Mouse (Mus musculus): ENCODE measurements around the gene Olfr54. TPM values are rescaled to one million over a fixed set of nuclear protein-coding genes. Genes with fewer than 3 reads are reported as not detected.

Gene Olfr54
- not detected for polyA plus RNA-seq (2014; fragmentation: Illumina TruSeq; extraction: RNeasy Lipid Tissue Mini Kit (QIAGEN cat#74804); ENCODE audit: low read depth, low replicate concordance)

DNA sequence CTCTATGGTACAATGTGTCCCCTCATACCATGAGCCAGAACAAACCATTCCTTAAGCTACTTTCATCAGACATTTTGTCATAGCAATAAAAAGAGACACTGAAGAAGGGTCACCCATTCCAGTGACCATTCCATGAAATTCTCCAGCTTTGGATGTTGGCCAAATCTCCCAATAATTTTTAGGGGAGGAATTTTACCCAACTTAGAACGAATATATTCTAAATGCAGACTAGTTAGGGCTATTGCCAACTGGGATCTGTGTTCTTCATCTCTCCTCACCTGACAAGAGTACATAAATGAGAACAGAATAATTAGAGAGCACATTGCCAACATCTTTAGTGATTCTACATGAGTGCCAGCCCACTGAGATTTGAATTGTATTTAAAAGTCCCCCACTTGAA lies at the start of gene Olfr54:
Olfr54 (plus strand) TSS at position 301 of the 400 bp plus-strand sequence.

DNA sequence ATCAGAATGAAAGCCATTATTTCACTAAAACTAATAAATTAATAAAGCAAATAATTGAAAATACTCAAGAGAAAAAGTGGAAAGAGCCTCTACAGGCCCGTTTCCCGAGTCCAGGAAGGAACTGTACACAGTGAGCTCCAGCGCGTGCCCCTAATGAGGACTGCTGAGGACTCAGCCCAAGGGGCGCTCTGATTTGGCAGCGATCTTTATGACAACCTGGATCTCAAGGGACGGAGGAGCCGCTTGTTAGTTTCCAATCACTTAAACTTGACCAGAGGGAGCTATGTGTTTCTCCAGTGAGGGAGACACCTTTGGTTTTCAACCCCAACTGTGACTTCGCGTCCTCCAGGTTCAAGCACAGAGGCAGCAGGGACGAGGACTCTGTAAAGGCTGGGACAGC lies 47.8 kb upstream of the Olfr54 start, which contains the start of gene Olfr1378:
Olfr1378 (plus strand) TSS at position 301 of the 400 bp plus-strand sequence.

DNA sequence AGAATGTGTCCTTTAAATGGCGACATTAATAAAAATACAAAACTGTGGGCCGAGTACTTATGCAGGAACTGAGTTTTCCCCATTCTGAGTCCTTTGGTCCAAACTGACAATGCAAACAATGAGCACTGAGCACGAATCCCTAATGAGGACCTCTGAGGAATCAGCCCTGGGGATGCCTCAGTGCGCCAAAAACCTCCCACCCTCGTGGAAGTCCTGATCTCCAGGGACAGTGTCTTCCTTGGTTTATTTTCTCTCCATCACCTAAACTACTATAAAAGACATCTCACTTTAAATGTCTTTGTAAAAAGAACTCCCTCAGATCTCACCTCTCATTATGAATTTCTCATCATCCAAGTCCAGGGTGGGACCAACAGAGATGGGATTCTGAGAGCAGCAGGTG lies 32.4 kb upstream of the Olfr54 start, which contains the start of gene Olfr1377:
Olfr1377 (plus strand) TSS at position 301 of the 400 bp plus-strand sequence.

DNA sequence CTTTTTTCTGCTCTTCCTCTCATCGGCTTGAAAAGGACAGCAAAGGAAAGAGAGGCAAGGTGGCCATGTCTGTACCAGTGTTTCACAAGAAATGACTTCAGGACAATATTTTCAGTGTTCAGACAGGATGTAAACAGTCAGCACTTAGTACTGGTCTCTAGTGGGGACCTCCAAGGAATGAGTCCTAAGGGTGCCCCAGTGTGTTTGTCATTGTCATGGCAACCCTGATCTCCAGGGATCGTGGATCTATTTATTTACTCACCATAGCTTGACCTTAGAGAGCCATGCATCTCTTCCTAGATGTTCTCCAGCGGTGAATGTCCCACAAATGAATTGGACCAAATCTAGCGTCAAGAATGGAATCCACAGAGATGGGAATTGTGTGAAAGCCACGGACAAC lies 10.7 kb upstream of the Olfr54 start, which contains the start of gene Olfr51:
Olfr51 (plus strand) TSS at position 301 of the 400 bp plus-strand sequence.

DNA sequence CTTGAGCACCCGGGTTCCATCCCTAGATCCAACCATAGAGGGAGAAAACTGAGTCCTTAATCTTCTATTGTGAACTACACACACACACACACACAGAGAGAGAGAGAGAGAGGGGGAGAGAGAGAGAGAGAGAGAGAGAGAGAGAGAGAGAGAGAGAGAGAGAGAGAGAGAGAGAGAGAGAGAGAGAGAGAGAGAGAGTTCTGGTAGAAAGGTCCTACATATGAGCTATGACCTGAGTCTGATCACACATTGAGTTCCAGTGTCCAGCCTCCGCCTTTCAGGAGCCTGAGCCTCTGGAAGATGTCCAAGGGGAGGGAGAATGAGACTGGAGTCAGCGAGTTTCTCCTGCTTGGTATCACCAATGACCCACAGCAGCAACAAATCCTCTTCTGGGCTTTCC lies 33.8 kb downstream of the Olfr54 start, which contains the start of gene Olfr1375:
Olfr1375 (plus strand) TSS at position 301 of the 400 bp plus-strand sequence.

DNA sequence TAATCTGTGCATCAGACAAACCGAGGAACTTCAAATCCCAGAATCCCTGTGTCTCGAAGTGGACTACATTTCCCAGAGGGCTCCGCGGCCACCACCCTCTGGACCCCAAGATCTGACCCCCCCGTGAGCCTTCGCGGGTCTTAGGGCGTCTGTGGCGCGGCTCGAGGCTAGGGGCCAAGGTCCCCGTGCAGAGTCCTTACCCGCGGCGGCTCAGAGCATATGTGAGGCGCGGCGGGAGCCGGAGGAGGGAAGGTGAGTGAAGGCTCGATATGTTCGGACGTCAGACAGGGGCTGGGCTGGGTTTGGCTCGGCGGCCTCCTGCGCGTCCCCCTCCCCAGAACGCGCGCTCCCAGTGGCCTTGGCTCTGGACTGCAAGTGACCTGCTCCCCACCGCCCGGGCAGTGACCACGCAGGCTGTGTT lies 45.1 kb downstream of the Olfr54 start, which contains the start of gene Zfp354a:
Zfp354a (plus strand) TSS at position 107 of the 421 bp plus-strand sequence.

Other genes starting within 250 kb of the Olfr54 start
- gene Zfp354c, start 186.5 kb upstream of the Olfr54 start, polyA plus RNA-seq (2014; fragmentation: Illumina TruSeq; extraction: RNeasy Lipid Tissue Mini Kit (QIAGEN cat#74804); ENCODE audit: low read depth, low replicate concordance): 6.9 TPM
- 1.5 TPM for gene Zfp879, start 172.7 kb upstream of the Olfr54 start, polyA plus RNA-seq (2014; fragmentation: Illumina TruSeq; extraction: RNeasy Lipid Tissue Mini Kit (QIAGEN cat#74804); ENCODE audit: low read depth, low replicate concordance)
- not detected for gene Grm6, start 163.6 kb upstream of the Olfr54 start, polyA plus RNA-seq (2014; fragmentation: Illumina TruSeq; extraction: RNeasy Lipid Tissue Mini Kit (QIAGEN cat#74804); ENCODE audit: low read depth, low replicate concordance)
- 1.5 TPM for gene Zfp454, start 126.6 kb upstream of the Olfr54 start, polyA plus RNA-seq (2014; fragmentation: Illumina TruSeq; extraction: RNeasy Lipid Tissue Mini Kit (QIAGEN cat#74804); ENCODE audit: low read depth, low replicate concordance)
- gene Zfp2, start 98.1 kb upstream of the Olfr54 start, polyA plus RNA-seq (2014; fragmentation: Illumina TruSeq; extraction: RNeasy Lipid Tissue Mini Kit (QIAGEN cat#74804); ENCODE audit: low read depth, low replicate concordance): 11.9 TPM
- 1.9 TPM for gene Zfp354b, start 82.6 kb upstream of the Olfr54 start, polyA plus RNA-seq (2014; fragmentation: Illumina TruSeq; extraction: RNeasy Lipid Tissue Mini Kit (QIAGEN cat#74804); ENCODE audit: low read depth, low replicate concordance)
- not detected for gene 4933414I15Rik, start 70.5 kb upstream of the Olfr54 start, polyA plus RNA-seq (2014; fragmentation: Illumina TruSeq; extraction: RNeasy Lipid Tissue Mini Kit (QIAGEN cat#74804); ENCODE audit: low read depth, low replicate concordance)
- gene Prop1, start 60.5 kb upstream of the Olfr54 start, polyA plus RNA-seq (2014; fragmentation: Illumina TruSeq; extraction: RNeasy Lipid Tissue Mini Kit (QIAGEN cat#74804); ENCODE audit: low read depth, low replicate concordance): not detected
- not detected for gene Olfr1378, start 47.7 kb upstream of the Olfr54 start, polyA plus RNA-seq (2014; fragmentation: Illumina TruSeq; extraction: RNeasy Lipid Tissue Mini Kit (QIAGEN cat#74804); ENCODE audit: low read depth, low replicate concordance)
- not detected for gene Olfr1377, start 32.3 kb upstream of the Olfr54 start, polyA plus RNA-seq (2014; fragmentation: Illumina TruSeq; extraction: RNeasy Lipid Tissue Mini Kit (QIAGEN cat#74804); ENCODE audit: low read depth, low replicate concordance)
- not detected for gene Olfr51, start 10.6 kb upstream of the Olfr54 start, polyA plus RNA-seq (2014; fragmentation: Illumina TruSeq; extraction: RNeasy Lipid Tissue Mini Kit (QIAGEN cat#74804); ENCODE audit: low read depth, low replicate concordance)
- gene Olfr1375, start 33.9 kb downstream of the Olfr54 start, polyA plus RNA-seq (2014; fragmentation: Illumina TruSeq; extraction: RNeasy Lipid Tissue Mini Kit (QIAGEN cat#74804); ENCODE audit: low read depth, low replicate concordance): not detected
- gene Zfp354a, start 45.0 kb downstream of the Olfr54 start, polyA plus RNA-seq (2014; fragmentation: Illumina TruSeq; extraction: RNeasy Lipid Tissue Mini Kit (QIAGEN cat#74804); ENCODE audit: low read depth, low replicate concordance): 9.4 TPM
- not detected for gene Gm12569, start 206.2 kb downstream of the Olfr54 start, polyA plus RNA-seq (2014; fragmentation: Illumina TruSeq; extraction: RNeasy Lipid Tissue Mini Kit (QIAGEN cat#74804); ENCODE audit: low read depth, low replicate concordance)
- gene Clk4, start 247.5 kb downstream of the Olfr54 start, polyA plus RNA-seq (2014; fragmentation: Illumina TruSeq; extraction: RNeasy Lipid Tissue Mini Kit (QIAGEN cat#74804); ENCODE audit: low read depth, low replicate concordance): 318 TPM
- not detected for gene BC049762, start 248.8 kb downstream of the Olfr54 start, polyA plus RNA-seq (2014; fragmentation: Illumina TruSeq; extraction: RNeasy Lipid Tissue Mini Kit (QIAGEN cat#74804); ENCODE audit: low read depth, low replicate concordance)